Mouse (Mus musculus): ENCODE measurements around the gene Ttyh3. TPM values are rescaled to one million over a fixed set of nuclear protein-coding genes. Genes with fewer than 3 reads are reported as not detected.

Ttyh3 gene
- polyA plus RNA-seq, 1 experiment from 2014 or later = 34.1 TPM

GRCm38 (mm10) chr5:140604386-140604785 lies 44.4 kb downstream of the Ttyh3 start:
- H3K36me3 ChIP-seq = no peaks in the 10 kb centered on the region
- no peak overlapping the region for H3K27ac ChIP-seq
- H3K27me3 ChIP-seq = peaks cover 46% of the 10 kb centered on the region
- ATAC-seq (ENCODE audit: insufficient number of reproducible peaks, low FRiP score, low TSS enrichment, low read depth) = no peak
- no peaks in the 10 kb centered on the region for H3K9me3 ChIP-seq
- H3K9ac ChIP-seq = no peak overlapping the region
- no peak overlapping the region for H3K4me2 ChIP-seq
- 44% methylated on average over 8 of the region's 8 CpGs for WGBS
- H3K4me1 ChIP-seq = peaks cover 47% of the 10 kb centered on the region
- no peak overlapping the region for H3K4me3 ChIP-seq

- H3K36me3 ChIP-seq = no peaks in the 10 kb centered on the region
- H3K9me3 ChIP-seq = no peaks in the 10 kb centered on the region
- peaks cover 31% of the 10 kb centered on the region for H3K27me3 ChIP-seq
- H3K9ac ChIP-seq = no peak overlapping the region
- 55% methylated on average over 2 of the region's 2 CpGs for WGBS
- no peak overlapping the region for H3K4me2 ChIP-seq
- no peak for ATAC-seq (ENCODE audit: insufficient number of reproducible peaks, low FRiP score, low TSS enrichment, low read depth)
- H3K27ac ChIP-seq = no peak overlapping the region
- no peak overlapping the region for H3K4me3 ChIP-seq
- H3K4me1 ChIP-seq = peaks cover 30% of the 10 kb centered on the region
These were observed 46.3 kb downstream of the Ttyh3 start for GRCm38 (mm10) chr5:140602540-140602939.

- H3K27me3 ChIP-seq = peaks cover 22% of the 10 kb centered on the region
- H3K9ac ChIP-seq = no peak overlapping the region
- H3K4me2 ChIP-seq = no peak overlapping the region
- H3K27ac ChIP-seq = no peak overlapping the region
- WGBS = 67% methylated on average over 12 of the region's 12 CpGs
- H3K4me1 ChIP-seq = peaks cover 28% of the 10 kb centered on the region
- H3K36me3 ChIP-seq = no peaks in the 10 kb centered on the region
- no peaks in the 10 kb centered on the region for H3K9me3 ChIP-seq
- peak; percentile 36; the same call in 1 of the 2 replicates for ATAC-seq (ENCODE audit: insufficient number of reproducible peaks, low FRiP score, low TSS enrichment, low read depth)
- no peak overlapping the region for H3K4me3 ChIP-seq
These were observed 47.1 kb downstream of the Ttyh3 start for GRCm38 (mm10) chr5:140601712-140602111.

GRCm38 (mm10) chr5:140599939-140600338 lies 48.9 kb downstream of the Ttyh3 start:
- H3K27ac ChIP-seq = no peak overlapping the region
- ATAC-seq (ENCODE audit: insufficient number of reproducible peaks, low FRiP score, low TSS enrichment, low read depth) = no peak

GRCm38 (mm10) chr5:140597787-140598186 lies 51.0 kb downstream of the Ttyh3 start:
- H3K27ac ChIP-seq = no peak overlapping the region
- H3K9me3 ChIP-seq = no peaks in the 10 kb centered on the region
- no peaks in the 10 kb centered on the region for H3K36me3 ChIP-seq
- no peaks in the 10 kb centered on the region for H3K27me3 ChIP-seq
- H3K4me3 ChIP-seq = no peak overlapping the region
- 72% methylated on average over 4 of the region's 4 CpGs for WGBS
- H3K4me2 ChIP-seq = no peak overlapping the region
- peaks cover 18% of the 10 kb centered on the region for H3K4me1 ChIP-seq
- no peak for ATAC-seq (ENCODE audit: insufficient number of reproducible peaks, low FRiP score, low TSS enrichment, low read depth)
- H3K9ac ChIP-seq = no peak overlapping the region

More at GRCm38 (mm10) chr5:140599939-140600338, 48.9 kb downstream of the Ttyh3 start:
- WGBS = 47% methylated on average over 5 of the region's 5 CpGs
- no peaks in the 10 kb centered on the region for H3K9me3 ChIP-seq
- no peaks in the 10 kb centered on the region for H3K36me3 ChIP-seq
- H3K27me3 ChIP-seq = peaks cover 4% of the 10 kb centered on the region
- H3K4me3 ChIP-seq = no peak overlapping the region
- no peak overlapping the region for H3K9ac ChIP-seq
- H3K4me2 ChIP-seq = no peak overlapping the region
- peaks cover 18% of the 10 kb centered on the region for H3K4me1 ChIP-seq

GRCm38 (mm10) chr5:140596927-140597588 lies 51.8 kb downstream of the Ttyh3 start:
- Histone ChIP-seq H3K9ac (no peak overlapping the region), H3K4me1 (peaks cover 15% of the 10 kb centered on the region), H3K9me3 (no peaks in the 10 kb centered on the region), H3K36me3 (no peaks in the 10 kb centered on the region), H3K4me2 (no peak overlapping the region), H3K27ac (peak overlapping the region; percentile 51), H3K4me3 (no peak overlapping the region), H3K27me3 (no peaks in the 10 kb centered on the region)
- 49% methylated on average over 18 of the region's 18 CpGs for WGBS
- ATAC-seq (ENCODE audit: insufficient number of reproducible peaks, low FRiP score, low TSS enrichment, low read depth) = no peak

GRCm38 (mm10) chr5:140596426-140596825 lies 52.4 kb downstream of the Ttyh3 start:
- H3K4me1 ChIP-seq = peaks cover 12% of the 10 kb centered on the region
- no peaks in the 10 kb centered on the region for H3K27me3 ChIP-seq
- peak overlapping the region; percentile 51; the same call in 1 of the 2 replicates for H3K27ac ChIP-seq
- no peak overlapping the region for H3K4me3 ChIP-seq
- H3K9ac ChIP-seq = no peak overlapping the region
- 35% methylated on average over 3 of the region's 3 CpGs for WGBS
- no peak overlapping the region for H3K4me2 ChIP-seq
- no peak for ATAC-seq (ENCODE audit: insufficient number of reproducible peaks, low FRiP score, low TSS enrichment, low read depth)
- H3K9me3 ChIP-seq = no peaks in the 10 kb centered on the region
- H3K36me3 ChIP-seq = no peaks in the 10 kb centered on the region

- Histone ChIP-seq H3K36me3 (no peaks in the 10 kb centered on the region), H3K4me2 (no peak overlapping the region), H3K4me1 (peaks cover 12% of the 10 kb centered on the region), H3K27me3 (no peaks in the 10 kb centered on the region), H3K9me3 (no peaks in the 10 kb centered on the region), H3K27ac (no peak overlapping the region), H3K4me3 (no peak overlapping the region), H3K9ac (no peak overlapping the region)
- WGBS = 72% methylated on average over 5 of the region's 5 CpGs
- no peak for ATAC-seq (ENCODE audit: insufficient number of reproducible peaks, low FRiP score, low TSS enrichment, low read depth)
These were observed 54.0 kb downstream of the Ttyh3 start for GRCm38 (mm10) chr5:140594846-140595245.

- 83% methylated on average over 16 of the region's 16 CpGs for WGBS
- no peaks in the 10 kb centered on the region for H3K27me3 ChIP-seq
- H3K27ac ChIP-seq = no peak overlapping the region
- H3K9me3 ChIP-seq = no peaks in the 10 kb centered on the region
- no peak overlapping the region for H3K4me2 ChIP-seq
- no peak overlapping the region for H3K4me3 ChIP-seq
- H3K36me3 ChIP-seq = no peaks in the 10 kb centered on the region
- no peak overlapping the region for H3K9ac ChIP-seq
- H3K4me1 ChIP-seq = no peaks in the 10 kb centered on the region
- ATAC-seq (ENCODE audit: insufficient number of reproducible peaks, low FRiP score, low TSS enrichment, low read depth) = no peak
These were observed 59.6 kb downstream of the Ttyh3 start for GRCm38 (mm10) chr5:140589082-140589774.

- Histone ChIP-seq H3K4me1 (peaks cover 44% of the 10 kb centered on the region), H3K9ac (no peak overlapping the region), H3K4me2 (no peak overlapping the region), H3K36me3 (no peaks in the 10 kb centered on the region), H3K27ac (peak overlapping the region; percentile 17; the same call in 1 of the 2 replicates), H3K4me3 (no peak overlapping the region), H3K9me3 (no peaks in the 10 kb centered on the region), H3K27me3 (no peaks in the 10 kb centered on the region)
- ATAC-seq (ENCODE audit: insufficient number of reproducible peaks, low FRiP score, low TSS enrichment, low read depth) = no peak
- 31% methylated on average over 6 of the region's 6 CpGs for WGBS
These were observed 65.0 kb downstream of the Ttyh3 start for GRCm38 (mm10) chr5:140583732-140584368.

- peaks cover 46% of the 10 kb centered on the region for H3K4me1 ChIP-seq
- peak overlapping the region; percentile 33 for H3K27ac ChIP-seq
- H3K4me2 ChIP-seq = no peak overlapping the region
- ATAC-seq (ENCODE audit: insufficient number of reproducible peaks, low FRiP score, low TSS enrichment, low read depth) = peak; percentile 49; the same call in 1 of the 2 replicates
- H3K27me3 ChIP-seq = no peaks in the 10 kb centered on the region
- H3K9ac ChIP-seq = no peak overlapping the region
- no peak overlapping the region for H3K4me3 ChIP-seq
- no peaks in the 10 kb centered on the region for H3K9me3 ChIP-seq
- WGBS = 35% methylated on average over 8 of the region's 8 CpGs
- no peaks in the 10 kb centered on the region for H3K36me3 ChIP-seq
These were observed 65.7 kb downstream of the Ttyh3 start for GRCm38 (mm10) chr5:140582995-140583731.
